Mouse (Mus musculus) hematopoietic multipotent progenitor cell, adult 10-12 weeks (in vitro differentiated cells): ENCODE data around the gene Hlcs. TPM values are rescaled to one million over a fixed set of nuclear protein-coding genes. Genes with fewer than 3 reads are reported as not detected.

ENCODE experiments used
- polyA plus RNA-seq: library from polyadenylated mRNA; stranded (reverse); fragments of >175 nt; gene quantifications from 2 replicates; pipeline ENCODE4 v1.2.3, GENCODE M21; 2012; ENCODE audit warnings: low replicate concordance

Gene Hlcs
- 8.5 and 11.4 TPM in 2 replicates for polyA plus RNA-seq

GRCm38 (mm10) chr16:94313229-94314030 is at the start of gene Hlcs:
Gene Hlcs (minus strand): TSS chr16:94313571.

GRCm38 (mm10) chr16:94327781-94328711 is 14.7 kb upstream of the Hlcs start, which contains the start of gene Ripply3:
Gene Ripply3 (plus strand): TSS chr16:94328420.

DNA sequence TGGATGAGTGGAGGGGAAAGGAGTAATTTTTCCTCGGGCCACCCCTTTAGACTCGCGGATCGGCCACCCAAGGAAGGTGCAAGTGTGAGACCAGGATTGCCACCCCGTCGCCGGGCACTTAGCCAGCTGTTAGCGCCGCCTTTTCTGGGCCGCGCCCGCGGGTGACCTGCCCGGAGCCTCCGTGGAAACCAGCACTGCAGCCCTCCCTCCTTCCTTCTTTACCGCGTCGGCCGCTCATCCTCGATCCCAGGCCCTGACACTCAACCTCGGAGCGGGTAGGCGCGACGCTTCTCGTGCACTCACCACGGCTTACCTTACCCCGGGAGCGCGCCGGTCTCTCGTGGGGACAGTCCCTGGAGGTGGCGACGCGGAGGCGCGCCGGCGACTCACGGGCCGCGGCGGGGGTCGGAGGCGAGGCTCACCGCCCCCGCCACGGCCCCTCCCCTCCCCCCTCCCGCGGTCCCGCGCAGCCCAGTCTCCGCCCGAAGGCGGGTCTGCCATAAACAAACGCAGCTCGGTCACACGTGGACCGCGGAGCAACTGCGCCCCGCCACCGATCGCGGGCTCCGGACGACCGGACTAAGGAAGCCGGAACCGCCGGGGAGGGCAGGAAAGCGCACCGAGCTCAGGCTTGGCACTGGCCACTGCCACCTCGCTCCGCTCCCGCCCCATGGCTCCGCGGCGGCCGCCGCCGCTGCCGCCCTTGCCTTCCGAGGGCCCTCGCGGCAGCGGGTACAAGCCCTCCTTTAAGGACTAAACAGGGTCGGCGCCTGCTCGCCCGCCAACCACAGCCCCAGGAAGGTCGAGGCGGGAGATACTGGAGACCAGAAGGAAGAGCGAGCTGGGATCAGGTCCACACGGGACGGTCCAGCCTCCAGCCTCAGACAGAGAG is 228.4 kb downstream of the Hlcs start, which contains the start of gene Sim2:
Sim2 (plus strand) TSS at position 221 of the 892 bp plus-strand sequence.

Other genes with a start within 250 kb of the Hlcs start
- gene Sim2, start 228.6 kb downstream of the Hlcs start, polyA plus RNA-seq: not detected in 2 replicates
- 0.31 TPM in 2 replicates for gene Ripply3, start 14.8 kb upstream of the Hlcs start, polyA plus RNA-seq
- 5.8 and 7.8 TPM in 2 replicates for gene Ttc3, start 57.0 kb upstream of the Hlcs start, polyA plus RNA-seq
- gene Pigp, start 58.3 kb upstream of the Hlcs start, polyA plus RNA-seq: 29.0 and 36.1 TPM in 2 replicates
- 5.0 and 6.5 TPM in 2 replicates for gene Vps26c, start 213.3 kb upstream of the Hlcs start, polyA plus RNA-seq